Mouse (Mus musculus): ENCODE results near the gene Gli2. TPM values are rescaled to one million over a fixed set of nuclear protein-coding genes. Genes with fewer than 3 reads are reported as not detected.

Gli2 gene
- polyA plus RNA-seq, 1 experiment from 2014 or later, result 14.5 TPM

- H3K4me2 ChIP-seq, result no peak overlapping the region
- no peaks in the 10 kb centered on the region for H3K9me3 ChIP-seq
- peaks cover 8% of the 10 kb centered on the region; the same call in 1 of the 2 replicates for H3K27me3 ChIP-seq
- H3K27ac ChIP-seq, result no peak overlapping the region
- WGBS, result 30% methylated on average over 7 of the region's 7 CpGs
- H3K9ac ChIP-seq, result no peak overlapping the region
- H3K4me3 ChIP-seq, result no peak overlapping the region
- H3K4me1 ChIP-seq, result peaks cover 17% of the 10 kb centered on the region
- no peaks in the 10 kb centered on the region for H3K36me3 ChIP-seq
- no peak for ATAC-seq (ENCODE audit: insufficient number of reproducible peaks, low FRiP score, low TSS enrichment, low read depth)
These were observed 22.1 kb upstream of the Gli2 start for GRCm38 (mm10) chr1:119075500-119075899.

DNA sequence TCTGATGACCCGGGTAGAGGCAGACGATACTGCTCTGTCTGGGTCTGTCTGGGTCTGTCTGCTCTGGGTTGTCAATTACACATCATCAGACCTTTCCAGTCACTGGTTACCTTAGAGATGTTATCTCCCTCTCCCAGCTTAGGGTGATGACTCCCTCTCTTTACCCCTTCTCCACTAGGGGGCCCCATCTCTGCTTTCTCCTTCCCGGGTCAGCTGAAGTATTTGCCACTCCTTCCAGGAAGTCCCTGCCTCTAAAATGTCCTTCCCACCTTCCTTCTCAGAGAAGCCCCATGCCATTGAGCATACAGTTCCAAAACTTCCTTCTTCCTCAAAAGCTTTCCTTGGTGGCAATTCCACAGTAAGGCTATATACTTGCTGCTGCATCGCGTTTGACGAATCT is 21.5 kb upstream of the Gli2 start:
- no peak overlapping the region for H3K9ac ChIP-seq
- H3K9me3 ChIP-seq, result no peaks in the 10 kb centered on the region
- WGBS, result 56% methylated on average over 6 of the region's 6 CpGs
- peaks cover 20% of the 10 kb centered on the region for H3K4me1 ChIP-seq
- H3K4me2 ChIP-seq, result no peak overlapping the region
- ATAC-seq (ENCODE audit: insufficient number of reproducible peaks, low FRiP score, low TSS enrichment, low read depth), result no peak
- H3K27ac ChIP-seq, result no peak overlapping the region
- no peaks in the 10 kb centered on the region for H3K36me3 ChIP-seq
- H3K4me3 ChIP-seq, result no peak overlapping the region
- H3K27me3 ChIP-seq, result peaks cover 8% of the 10 kb centered on the region; the same call in 1 of the 2 replicates

DNA sequence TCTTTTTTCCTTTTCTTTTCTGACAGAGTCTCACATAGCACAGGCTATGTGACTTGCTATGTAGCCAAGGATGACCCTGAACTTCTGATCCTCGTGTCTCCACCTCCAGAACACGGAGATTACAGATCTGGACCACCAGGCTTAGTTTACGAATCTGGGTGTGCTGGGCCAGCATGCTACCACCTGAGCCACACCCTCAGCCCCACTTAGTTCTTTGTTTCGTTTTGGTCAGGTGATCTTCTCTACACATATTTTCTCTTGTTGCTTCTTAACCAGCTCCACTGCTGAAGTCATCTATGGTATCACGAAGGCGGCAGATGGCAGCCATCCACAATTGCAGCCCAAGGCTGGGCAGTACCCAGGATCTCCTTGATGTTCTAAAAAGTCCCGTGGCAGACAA is 20.5 kb upstream of the Gli2 start:
- peaks cover 8% of the 10 kb centered on the region; the same call in 1 of the 2 replicates for H3K27me3 ChIP-seq
- no peak overlapping the region for H3K9ac ChIP-seq
- no peaks in the 10 kb centered on the region for H3K9me3 ChIP-seq
- 83% methylated on average over 7 of the region's 7 CpGs for WGBS
- ATAC-seq (ENCODE audit: insufficient number of reproducible peaks, low FRiP score, low TSS enrichment, low read depth), result no peak
- peaks cover 20% of the 10 kb centered on the region for H3K4me1 ChIP-seq
- no peak overlapping the region for H3K27ac ChIP-seq
- no peaks in the 10 kb centered on the region for H3K36me3 ChIP-seq
- H3K4me2 ChIP-seq, result no peak overlapping the region
- H3K4me3 ChIP-seq, result no peak overlapping the region

DNA sequence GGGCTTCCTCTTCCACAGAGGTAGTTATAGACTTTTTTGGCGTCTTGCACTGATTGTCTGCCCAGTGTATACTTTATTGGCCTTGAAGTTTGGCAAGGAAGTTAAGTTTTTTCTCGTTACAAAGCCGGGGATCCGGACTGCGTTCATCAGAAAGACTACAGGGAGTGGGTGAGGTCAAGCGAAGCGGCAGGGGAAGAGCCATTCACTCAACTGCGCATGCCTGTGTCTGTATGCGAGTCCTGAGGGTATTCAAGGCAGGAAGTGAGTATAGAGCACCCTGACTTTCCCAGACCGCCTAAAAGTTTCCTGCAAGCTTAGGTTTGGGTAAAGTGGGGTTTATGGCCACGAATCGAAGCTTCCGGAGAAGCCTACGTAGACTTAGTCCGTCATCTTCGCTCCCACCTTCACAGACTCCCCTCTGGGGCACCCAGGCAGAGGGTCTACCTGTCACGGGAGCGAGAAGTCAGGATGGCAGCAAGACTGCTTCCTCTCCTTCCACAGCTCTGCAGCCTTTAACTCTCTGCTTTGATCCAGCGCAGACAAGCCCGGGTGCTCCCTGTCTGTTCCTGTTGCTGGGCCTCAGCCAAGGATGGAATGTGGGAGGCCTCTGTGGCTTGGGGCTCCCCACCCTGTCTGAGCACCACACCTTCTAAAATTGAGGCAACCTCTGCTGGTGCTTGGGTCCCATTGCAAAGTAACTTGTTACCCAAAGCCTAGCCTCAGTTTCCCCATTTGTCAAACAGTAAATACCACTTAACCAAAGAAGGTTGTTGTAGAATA is 11.7 kb upstream of the Gli2 start:
- Histone ChIP-seq H3K4me2 (peak overlapping the region; percentile 34), H3K27ac (peak overlapping the region; percentile 87), H3K9me3 (no peaks in the 10 kb centered on the region), H3K9ac (no peak overlapping the region), H3K4me3 (peak overlapping the region; percentile 8; the same call in 1 of the 2 replicates), H3K4me1 (peaks cover 19% of the 10 kb centered on the region), H3K36me3 (no peaks in the 10 kb centered on the region), H3K27me3 (no peaks in the 10 kb centered on the region)
- ATAC-seq (ENCODE audit: insufficient number of reproducible peaks, low FRiP score, low TSS enrichment, low read depth), result peak; percentile 73
- 39% methylated on average over 20 of the region's 20 CpGs for WGBS

DNA sequence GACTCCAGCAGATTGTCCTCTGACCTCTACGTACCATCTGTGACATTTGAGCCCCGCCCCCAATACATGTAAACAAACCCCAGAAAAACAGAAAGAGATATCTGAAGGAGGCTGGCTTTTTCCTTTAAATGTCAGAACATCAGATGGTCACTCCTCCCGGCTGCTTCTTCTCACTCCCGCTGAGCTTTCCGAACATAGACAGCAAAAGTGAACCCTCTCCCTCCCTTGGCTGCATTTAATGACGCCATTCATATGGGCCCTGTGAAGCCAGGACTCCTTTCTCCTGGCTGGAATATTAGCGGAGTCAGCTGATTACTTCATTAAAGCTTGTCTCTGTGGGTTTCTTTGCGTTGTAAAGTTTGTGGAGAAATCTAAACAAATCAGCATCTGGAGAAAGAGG is 3.1 kb upstream of the Gli2 start:
- Histone ChIP-seq H3K9me3 (no peaks in the 10 kb centered on the region), H3K4me1 (peaks cover 29% of the 10 kb centered on the region), H3K4me2 (no peak overlapping the region), H3K27me3 (no peaks in the 10 kb centered on the region), H3K9ac (no peak overlapping the region), H3K27ac (peak overlapping the region; percentile 22; the same call in 1 of the 2 replicates), H3K4me3 (no peak overlapping the region), H3K36me3 (no peaks in the 10 kb centered on the region)
- WGBS, result 44% methylated on average over 8 of the region's 8 CpGs
- no peak for ATAC-seq (ENCODE audit: insufficient number of reproducible peaks, low FRiP score, low TSS enrichment, low read depth)

GRCm38 (mm10) chr1:119055801-119056200 is 2.4 kb upstream of the Gli2 start:
- H3K4me2 ChIP-seq, result no peak overlapping the region
- no peaks in the 10 kb centered on the region for H3K9me3 ChIP-seq
- ATAC-seq (ENCODE audit: insufficient number of reproducible peaks, low FRiP score, low TSS enrichment, low read depth), result no peak
- no peaks in the 10 kb centered on the region for H3K36me3 ChIP-seq
- no peak overlapping the region for H3K9ac ChIP-seq
- H3K27me3 ChIP-seq, result no peaks in the 10 kb centered on the region
- H3K4me1 ChIP-seq, result peaks cover 36% of the 10 kb centered on the region
- no peak overlapping the region for H3K27ac ChIP-seq
- 72% methylated on average over 4 of the region's 4 CpGs for WGBS
- no peak overlapping the region for H3K4me3 ChIP-seq

GRCm38 (mm10) chr1:119054468-119054867 is 1.0 kb upstream of the Gli2 start:
- ATAC-seq (ENCODE audit: insufficient number of reproducible peaks, low FRiP score, low TSS enrichment, low read depth), result no peak
- 21% methylated on average over 6 of the region's 6 CpGs for WGBS
- Histone ChIP-seq H3K27me3 (no peaks in the 10 kb centered on the region), H3K27ac (peak overlapping the region; percentile 99), H3K4me1 (peaks cover 48% of the 10 kb centered on the region), H3K4me2 (peak overlapping the region; percentile 84), H3K9ac (no peak overlapping the region), H3K4me3 (peak overlapping the region; percentile 70), H3K36me3 (no peaks in the 10 kb centered on the region), H3K9me3 (no peaks in the 10 kb centered on the region)

- Histone ChIP-seq H3K4me1 (peaks cover 53% of the 10 kb centered on the region), H3K4me3 (peak overlapping the region; percentile 70), H3K36me3 (no peaks in the 10 kb centered on the region), H3K9ac (peak overlapping the region; percentile 68), H3K27me3 (no peaks in the 10 kb centered on the region), H3K9me3 (no peaks in the 10 kb centered on the region), H3K27ac (peak overlapping the region; percentile 99), H3K4me2 (peak overlapping the region; percentile 84)
- ATAC-seq (ENCODE audit: insufficient number of reproducible peaks, low FRiP score, low TSS enrichment, low read depth), result peak; percentile 27
- WGBS, result 0% methylated on average over 25 of the region's 25 CpGs
These were observed 494 bp upstream of the Gli2 start for GRCm38 (mm10) chr1:119053872-119054354.

DNA sequence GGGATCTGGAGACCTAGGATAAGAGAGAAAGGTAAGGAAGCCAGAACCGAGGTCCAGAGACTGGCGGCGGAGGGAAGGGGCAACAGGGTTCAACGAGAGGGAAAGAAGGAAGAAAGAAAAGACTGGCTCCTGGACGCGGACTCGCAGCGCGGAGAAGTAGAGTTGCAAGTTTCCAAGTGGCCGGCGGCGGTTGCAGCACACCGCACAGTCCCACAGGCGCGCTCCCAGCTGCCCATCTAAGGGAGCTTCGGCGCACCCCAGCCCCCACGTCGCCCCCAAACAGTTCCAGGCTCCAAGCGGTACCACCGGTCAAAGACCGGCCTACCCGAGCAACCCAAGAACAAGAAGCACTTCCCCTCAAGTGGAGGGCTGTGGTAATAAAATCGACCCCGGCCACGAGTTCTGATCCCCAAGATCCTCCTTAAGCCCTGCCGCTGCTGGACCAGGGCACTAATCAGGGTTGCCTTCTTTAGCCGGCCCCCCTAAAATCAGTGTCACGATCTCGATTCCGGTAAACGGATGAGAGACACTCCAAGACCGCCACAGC is 715 bp downstream of the Gli2 start:
- H3K4me2 ChIP-seq, result peak overlapping the region; percentile 84
- peak overlapping the region; percentile 68 for H3K9ac ChIP-seq
- H3K27ac ChIP-seq, result peak overlapping the region; percentile 99
- peak overlapping the region; percentile 70 for H3K4me3 ChIP-seq
- ATAC-seq (ENCODE audit: insufficient number of reproducible peaks, low FRiP score, low TSS enrichment, low read depth), result no peak
- H3K27me3 ChIP-seq, result no peaks in the 10 kb centered on the region
- H3K9me3 ChIP-seq, result no peaks in the 10 kb centered on the region
- peaks cover 62% of the 10 kb centered on the region for H3K4me1 ChIP-seq
- WGBS, result 1% methylated on average over 33 of the region's 33 CpGs
- H3K36me3 ChIP-seq, result no peaks in the 10 kb centered on the region

DNA sequence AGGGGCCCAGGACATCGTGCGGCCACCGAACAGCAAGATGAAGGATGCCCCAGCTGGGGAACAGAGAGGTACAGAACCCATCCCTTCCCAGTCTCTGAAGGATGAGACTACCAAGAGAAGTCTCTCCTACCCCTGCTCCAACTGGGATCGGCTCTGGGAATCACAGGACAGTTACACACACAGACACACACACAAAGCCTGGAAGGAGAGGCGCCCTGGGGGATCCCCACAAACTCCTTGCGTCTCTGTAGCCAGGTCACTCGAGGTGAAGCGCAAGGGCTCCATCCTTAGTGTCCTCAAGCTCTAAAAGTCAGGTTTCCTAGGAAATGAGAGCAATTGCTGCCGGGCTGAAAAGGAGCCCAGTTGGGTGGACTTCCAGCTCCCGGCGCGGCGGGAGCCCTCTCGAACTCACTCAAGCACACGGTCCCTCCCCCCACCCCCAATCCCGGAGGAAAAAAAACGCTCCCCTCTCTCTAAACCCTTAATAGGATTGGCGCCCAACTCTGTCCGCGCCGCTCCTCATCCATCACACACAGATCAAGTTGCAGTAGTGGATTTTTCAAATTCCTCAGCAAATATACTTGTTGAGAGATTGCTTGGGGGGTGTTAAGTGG is 1.4 kb downstream of the Gli2 start:
- H3K27me3 ChIP-seq, result no peaks in the 10 kb centered on the region
- peak overlapping the region; percentile 68 for H3K9ac ChIP-seq
- under 1% methylated on average over 21 of the region's 21 CpGs for WGBS
- H3K27ac ChIP-seq, result peak overlapping the region; percentile 99
- peak overlapping the region; percentile 84 for H3K4me2 ChIP-seq
- peaks cover 67% of the 10 kb centered on the region for H3K4me1 ChIP-seq
- ATAC-seq (ENCODE audit: insufficient number of reproducible peaks, low FRiP score, low TSS enrichment, low read depth), result no peak
- no peaks in the 10 kb centered on the region for H3K36me3 ChIP-seq
- H3K9me3 ChIP-seq, result no peaks in the 10 kb centered on the region
- H3K4me3 ChIP-seq, result peak overlapping the region; percentile 70

DNA sequence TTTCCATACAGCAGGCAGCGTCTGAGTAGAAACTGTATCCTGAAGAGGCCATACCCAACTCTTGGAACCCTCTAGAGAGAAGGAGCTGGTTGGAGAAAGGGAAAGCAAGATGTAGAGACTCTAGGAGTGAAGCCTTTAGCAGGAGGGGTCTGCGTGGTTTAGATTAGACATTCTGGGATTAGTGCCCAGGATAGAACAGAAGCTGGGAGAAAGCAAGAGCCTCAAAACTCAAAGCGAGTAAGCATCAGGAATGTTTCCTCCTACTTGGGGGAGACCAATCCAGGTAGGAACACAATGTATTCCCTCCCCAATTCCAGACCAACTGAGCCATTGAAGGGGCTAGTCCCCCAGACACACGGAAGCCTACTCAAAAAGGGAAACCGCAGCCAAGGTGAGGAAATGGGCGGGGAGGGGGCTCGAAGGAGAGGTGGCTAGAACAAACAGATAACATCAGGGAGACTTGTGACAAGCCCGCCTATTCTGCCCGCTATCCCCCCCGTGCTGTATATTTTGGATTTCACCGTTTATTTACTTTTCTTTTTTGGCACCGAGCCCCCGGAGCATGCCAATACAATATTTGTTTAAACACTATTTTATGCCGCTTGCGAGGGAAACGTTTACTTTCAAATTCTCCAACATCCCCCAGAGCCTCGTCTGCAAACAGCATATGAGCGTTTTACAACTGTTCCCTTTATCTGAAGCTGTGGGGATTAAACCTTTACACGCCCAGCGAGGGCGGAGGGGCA is 2.1 kb downstream of the Gli2 start:
- H3K4me3 ChIP-seq, result peak overlapping the region; percentile 70
- H3K9ac ChIP-seq, result peak overlapping the region; percentile 68; the same call in 1 of the 2 replicates
- WGBS, result 3% methylated on average over 21 of the region's 21 CpGs
- no peak for ATAC-seq (ENCODE audit: insufficient number of reproducible peaks, low FRiP score, low TSS enrichment, low read depth)
- H3K4me1 ChIP-seq, result peaks cover 63% of the 10 kb centered on the region
- H3K4me2 ChIP-seq, result peak overlapping the region; percentile 84
- H3K27me3 ChIP-seq, result no peaks in the 10 kb centered on the region
- H3K27ac ChIP-seq, result peak overlapping the region; percentile 99
- H3K36me3 ChIP-seq, result no peaks in the 10 kb centered on the region
- H3K9me3 ChIP-seq, result no peaks in the 10 kb centered on the region

All from limb, embryonic 15.5 days (tissue).